Mouse (Mus musculus): ENCODE data around the gene Gm11639.

The Gm11639 gene

DNA sequence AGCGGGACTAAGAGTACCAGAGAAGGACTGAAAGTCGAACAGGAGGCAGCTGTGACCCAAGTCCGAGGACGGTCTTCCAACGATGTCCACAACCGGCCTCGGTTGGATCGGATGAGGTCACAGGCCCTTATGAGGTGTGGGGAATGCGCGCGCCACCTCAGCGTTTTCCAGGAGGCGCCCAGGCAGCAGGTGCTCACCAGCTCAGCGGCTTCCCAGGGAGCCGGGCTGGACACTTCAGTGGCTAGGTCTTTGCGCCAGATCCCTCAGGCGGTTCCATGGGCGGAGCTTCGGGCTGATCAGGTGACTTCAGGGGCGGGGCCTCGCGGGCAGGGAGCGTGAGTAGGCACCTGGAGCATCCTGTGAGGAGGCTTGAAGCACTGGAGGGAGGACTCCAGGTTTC is at the start of gene Gm11639:
Gm11639 (plus strand) TSS at position 160 of the 400 bp plus-strand sequence.
- DNase-seq, result peak; percentile 55 to 65

DNA sequence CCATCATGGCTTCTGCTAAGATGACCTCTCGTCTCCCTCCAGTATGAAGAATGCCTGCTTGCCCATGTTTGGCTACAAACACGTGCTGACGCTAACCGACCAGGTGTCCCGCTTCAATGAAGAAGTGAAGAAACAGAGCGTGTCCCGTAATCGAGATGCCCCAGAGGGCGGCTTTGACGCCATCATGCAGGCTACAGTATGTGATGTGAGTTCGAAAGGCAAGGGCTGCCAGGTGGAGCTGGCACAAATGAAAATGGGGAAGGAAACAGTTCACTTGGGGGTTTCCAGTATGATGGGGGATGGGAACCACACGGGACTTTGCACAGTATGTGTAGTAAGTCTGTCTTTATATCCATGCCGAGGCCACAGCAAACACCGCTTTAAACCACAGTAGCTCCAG is 48.5 kb upstream of the Gm11639 start:
- DNase-seq, result no peak

DNA sequence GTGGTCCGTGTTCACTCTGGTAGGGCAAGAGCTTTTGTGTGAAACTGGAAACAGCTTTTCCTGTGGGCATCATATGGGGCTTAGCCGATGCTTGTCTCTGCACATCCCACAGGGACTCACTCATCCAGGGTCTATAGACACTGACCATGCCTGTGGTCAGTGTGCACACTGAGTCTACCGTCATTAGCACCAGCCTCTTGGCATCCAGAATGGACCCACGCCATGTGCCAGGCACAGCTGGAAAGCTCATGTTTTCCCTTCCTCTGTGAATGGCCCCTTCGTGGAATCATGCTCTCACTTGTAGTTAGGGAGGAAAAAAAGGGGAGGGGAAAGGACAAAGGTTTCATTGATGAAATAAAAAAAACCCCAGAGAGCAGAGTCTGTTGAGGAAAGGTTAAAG is 47.5 kb upstream of the Gm11639 start:
- DNase-seq, result no peak

DNA sequence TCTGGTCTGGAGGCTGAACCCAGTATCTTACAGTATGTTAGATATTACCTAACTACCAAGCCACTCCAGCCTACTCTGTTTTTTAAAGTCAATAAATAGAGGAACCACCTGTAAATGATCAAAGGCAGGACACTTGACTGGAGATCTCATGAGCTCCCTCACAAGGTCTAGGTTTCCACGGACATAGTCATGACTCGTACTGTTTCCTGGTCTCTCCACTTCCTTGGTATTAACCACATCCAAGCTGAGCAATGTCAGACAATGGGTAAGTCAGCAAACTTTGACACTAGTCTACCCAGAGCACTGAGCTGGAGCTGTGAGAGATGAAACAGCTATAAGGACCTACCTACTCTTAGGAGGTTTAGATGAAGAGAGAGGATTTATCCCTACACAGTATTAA is 46.6 kb upstream of the Gm11639 start:
- no peak for DNase-seq

DNA sequence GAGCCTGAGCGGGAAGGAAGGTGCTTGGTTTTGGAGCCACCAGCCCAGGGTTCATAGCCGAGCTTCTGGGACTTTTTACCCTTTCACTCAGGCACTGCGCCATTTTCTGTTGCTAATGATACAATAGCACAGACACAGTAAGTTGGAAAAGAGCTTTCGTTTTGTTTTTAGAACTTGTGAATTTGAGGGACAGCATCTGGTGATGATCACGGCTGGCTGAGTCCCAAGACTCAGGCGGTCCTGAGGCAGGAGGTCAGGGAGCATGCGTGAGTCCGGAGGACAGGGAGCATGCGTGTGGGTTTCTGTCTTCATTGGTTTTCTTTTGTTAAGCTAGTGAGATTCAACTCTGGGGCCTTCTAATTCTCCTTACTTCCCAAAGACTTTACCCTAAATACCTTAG is 45.9 kb upstream of the Gm11639 start:
- DNase-seq, result no peak

DNA sequence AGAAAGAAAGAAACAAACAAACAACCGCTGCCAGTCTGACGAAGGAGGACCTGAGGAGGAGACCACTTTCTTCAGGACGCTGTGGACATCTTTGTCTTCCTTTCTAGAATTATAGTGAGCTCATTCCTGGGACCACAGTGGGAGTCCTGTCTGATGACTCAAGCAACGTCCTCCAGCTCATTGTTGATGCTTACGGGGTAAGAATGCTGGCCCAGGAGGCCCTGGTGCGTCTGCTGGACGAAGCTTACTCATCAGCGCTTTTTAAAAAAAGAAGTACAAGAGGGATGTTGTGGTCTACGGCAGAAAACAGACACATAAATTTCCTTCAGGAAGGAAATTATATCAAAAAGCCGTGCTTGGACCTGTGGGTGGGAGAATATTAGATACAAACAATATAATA is 44.6 kb upstream of the Gm11639 start:
- no peak for DNase-seq

DNA sequence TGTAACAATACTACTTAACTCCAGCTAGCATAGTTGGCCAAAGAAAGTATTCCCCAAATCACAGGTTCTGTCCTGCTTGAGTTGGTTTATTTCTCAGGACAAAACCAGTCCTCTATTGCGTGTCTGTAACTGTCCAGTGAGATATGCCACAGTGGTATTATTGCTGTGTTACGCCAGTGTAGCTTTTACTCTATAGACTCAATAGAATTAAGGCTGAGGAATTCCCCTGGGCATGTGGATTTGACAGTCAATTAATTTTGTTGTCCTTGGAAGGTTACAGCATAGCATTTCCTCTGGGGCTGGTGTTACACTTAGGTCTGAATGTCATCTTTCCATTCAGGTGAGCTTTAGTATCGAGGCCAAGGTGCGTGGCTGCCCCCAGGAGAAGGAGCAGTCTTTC is 42.3 kb upstream of the Gm11639 start:
- no peak for DNase-seq

DNA sequence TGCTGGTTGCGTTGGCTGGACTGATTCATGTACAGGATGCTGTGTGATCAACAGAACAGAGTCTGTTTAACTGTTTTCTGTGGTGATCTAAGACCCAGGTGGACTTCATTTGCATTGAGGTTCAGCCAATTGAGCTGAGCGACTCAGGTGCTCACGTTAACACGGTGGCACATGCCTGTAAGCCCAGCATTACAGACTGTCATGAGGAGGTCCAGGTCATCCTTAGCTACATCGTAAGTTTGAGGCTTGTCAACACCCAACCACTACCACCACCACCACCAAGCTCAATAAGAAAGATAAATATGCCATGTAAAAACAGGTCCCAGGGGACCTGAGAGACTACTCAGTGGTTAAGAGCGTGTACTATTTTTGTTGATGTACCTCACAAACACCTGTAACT is 40.1 kb upstream of the Gm11639 start:
- no peak for DNase-seq

DNA sequence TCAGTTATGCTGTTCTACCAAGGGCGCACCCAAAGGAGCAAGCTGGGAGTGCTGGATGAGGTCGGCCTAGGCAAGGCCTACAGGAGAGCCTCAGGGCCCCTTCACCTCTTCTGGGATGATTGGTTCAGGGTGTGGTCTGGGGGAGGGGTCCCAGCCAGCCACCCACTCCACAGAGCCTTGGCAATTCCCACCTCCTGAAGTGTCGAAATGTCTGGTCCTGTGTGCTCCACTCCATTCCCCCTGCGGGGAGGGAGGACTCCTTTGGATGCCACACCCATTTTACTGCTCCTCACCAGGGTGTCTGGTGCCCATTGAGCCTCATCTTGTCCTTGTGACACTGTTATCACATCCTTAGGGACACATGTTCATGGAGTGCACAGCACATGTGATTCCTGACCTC is 39.3 kb upstream of the Gm11639 start:
- no peak for DNase-seq

DNA sequence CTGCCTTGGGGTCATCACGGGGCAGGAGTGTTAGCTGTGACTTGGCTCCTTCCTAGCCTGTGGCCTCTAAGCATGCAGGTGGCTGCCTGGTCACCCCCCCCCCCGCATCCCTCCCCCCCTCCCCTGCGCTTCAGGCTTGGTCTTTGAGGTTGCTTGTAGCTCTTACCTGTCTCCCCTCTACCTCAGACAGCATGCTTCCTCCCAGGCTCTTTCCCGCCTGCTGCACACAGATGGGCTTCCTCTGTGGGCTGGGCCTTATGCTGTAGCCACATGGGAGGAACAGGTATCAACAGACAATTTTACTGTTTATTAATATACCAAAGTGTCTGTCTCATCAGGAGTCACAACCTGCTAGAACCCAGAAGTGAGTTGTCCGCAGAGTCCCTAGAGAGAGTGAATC is 38.9 kb upstream of the Gm11639 start:
- no peak for DNase-seq

DNA sequence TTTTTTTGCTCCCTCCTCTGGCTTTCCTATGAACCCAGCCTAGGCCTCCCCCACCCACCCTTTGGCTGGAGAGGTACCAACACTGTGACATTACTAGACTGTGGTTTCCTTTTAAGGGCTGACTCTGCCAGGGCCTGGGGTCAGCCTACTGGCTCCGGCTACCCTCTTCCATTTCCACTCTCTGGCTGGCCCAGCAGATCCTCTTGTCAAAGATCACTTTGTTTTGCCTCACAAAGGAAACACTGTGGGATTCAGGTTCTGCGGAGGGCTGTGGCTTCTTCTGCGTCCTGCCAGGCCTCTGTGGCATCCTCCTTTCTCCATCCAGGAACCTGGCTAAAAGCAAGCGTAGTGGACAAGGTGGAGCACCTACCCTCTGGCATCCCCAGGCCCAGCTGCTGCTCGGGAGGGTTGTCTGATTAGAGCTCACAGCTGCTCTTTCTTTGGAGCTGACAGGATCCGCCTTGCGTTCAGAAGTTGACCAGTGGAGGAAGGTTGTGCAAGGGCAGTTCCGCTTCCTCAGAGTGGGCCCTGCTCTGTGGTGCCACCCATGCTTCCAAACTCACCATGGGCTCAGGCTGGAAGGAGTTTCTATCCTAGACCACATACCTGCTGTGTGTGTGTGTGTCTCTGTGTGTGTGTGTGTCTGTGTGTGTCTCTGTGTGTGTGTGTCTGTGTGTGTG is 38.2 kb upstream of the Gm11639 start:
- DNase-seq, result no peak

DNA sequence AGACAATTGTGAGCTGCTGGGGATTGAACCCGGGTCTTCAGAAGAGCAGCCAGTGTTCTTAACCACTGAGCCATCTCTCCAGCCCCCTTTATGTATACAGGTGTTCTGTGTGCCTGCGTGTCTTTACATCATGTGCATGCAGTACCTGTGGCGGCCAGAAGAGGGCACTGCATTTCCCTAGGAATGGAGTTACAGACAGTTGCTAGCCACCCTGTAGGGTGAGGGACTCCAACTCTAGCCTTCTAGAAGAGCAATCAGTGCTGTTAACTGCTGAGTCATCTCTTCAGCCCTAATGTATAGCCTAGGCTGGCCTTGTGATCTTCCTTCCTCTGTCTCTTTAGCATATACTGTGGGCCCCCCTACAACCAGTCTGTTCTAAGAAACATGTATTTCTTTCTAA is 36.9 kb upstream of the Gm11639 start:
- DNase-seq, result peak; percentile 37 to 51

DNA sequence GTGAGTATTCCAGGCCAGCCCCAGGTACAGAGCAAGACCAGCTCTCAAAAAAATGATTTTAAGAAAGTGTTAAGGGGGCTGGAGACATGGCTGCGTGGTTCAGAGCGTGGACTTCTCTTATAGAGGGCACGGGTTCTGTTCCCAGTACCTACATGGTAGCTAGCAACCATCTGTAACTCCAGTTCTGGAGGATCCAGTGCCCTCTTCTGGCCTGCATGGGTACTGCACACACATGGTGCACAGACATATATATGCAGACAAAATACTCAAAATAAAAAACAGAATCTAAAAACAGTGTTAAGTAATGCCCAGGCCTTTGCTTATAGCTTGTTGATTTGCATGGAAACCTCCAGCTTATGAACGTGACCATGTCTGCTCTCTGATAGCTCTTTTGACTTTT is 24.9 kb upstream of the Gm11639 start:
- DNase-seq, result no peak

DNA sequence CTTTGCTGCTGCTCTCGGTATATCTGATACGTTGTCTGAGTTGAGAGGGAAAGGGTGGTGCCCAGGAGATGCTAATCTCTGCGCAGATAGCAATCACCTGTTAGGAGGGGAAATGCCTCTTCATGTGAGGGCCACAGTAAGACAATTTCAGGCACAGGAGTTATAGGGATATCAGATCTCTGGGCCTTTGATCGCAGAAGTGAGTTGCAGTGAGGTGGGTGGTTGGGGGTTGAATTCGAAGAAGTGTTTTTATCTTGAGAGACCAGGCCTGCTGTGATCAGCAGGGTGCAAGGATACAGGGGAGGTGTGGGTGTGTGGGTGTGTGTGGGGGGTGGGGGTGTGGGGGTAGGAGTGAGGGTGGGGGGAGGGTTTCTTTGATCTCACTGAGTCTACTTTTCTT is 24.4 kb upstream of the Gm11639 start:
- DNase-seq, result no peak

DNA sequence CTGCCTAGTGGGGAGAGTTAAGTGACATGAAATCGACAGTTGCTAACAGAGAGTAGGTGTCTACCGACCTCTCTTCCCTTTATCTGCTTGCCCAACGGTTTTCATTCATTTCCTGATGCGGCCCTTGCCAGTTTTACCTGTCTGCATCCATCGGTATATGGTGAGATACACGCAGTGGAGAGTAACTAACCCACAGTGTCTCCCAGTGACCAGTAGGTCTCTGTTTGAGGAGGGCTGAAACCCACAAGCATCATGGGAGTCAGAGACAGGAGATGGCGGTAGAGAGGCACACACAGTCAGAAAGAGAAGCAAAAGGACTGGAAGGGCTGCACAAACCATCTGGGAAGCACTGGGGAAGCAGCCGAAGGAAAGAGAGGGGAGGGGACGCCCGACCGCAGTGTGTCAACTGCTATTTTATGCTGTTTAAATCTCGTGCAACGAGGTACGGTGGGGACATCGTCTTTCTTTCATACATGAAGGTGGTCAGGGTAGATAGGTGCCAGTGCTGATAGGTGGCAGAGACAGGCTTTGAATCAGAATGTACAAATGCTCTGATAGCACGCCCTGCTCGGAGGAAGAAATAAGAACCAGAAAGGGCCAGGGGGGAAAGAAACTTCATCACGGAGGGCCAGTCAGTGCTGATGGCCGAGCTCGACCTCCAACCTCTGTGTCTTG is 23.8 kb upstream of the Gm11639 start:
- DNase-seq, result no peak

DNA sequence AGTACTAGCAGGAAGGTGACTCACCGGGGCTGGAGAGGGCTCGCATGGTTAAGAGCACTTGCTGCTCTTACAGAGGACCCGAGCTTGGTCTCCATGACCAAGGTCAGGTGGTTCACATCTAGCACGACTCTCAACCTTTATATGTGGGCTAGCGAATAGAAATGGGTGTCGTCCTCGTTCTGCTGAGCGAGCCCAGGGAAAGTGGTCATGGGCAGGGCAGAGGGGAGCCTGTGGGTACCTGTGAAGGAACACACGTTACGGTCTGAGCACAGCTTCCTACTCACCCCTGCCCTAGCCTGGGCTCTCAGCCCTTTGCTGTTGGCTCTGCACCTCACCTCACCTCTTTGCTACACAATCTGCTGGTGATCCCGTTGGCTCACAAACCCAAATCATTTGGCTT is 22.9 kb upstream of the Gm11639 start:
- DNase-seq, result no peak

DNA sequence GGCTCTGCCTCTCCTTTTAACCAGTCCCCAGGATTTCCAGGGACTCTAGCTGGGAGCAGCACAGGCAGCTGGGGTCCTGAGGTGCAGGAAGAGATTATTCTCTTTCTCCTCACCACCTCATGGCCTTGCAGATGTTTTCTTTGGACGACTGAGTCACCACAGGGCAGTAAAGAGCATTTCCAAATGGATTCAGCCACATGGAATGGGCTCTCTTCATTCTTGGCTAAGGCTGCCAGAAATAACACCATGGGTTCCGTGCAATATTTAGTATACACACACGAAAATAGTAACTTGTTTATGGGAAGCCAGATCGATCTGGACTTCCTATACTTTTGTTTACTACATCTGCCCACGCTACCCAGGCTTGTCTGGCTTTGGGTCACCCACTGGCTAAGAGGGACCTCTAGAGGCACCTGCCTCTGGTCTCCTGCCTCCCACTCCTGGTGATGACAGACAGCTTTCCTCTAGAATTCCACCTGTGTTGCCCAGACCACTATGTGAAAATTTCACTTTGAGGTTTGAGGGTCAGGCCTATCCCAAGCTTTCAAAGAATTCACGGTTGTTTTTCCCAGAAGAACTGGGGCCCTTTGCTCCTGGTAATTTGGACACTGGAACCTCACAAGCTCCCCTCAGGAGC is 22.1 kb upstream of the Gm11639 start:
- no peak for DNase-seq

DNA sequence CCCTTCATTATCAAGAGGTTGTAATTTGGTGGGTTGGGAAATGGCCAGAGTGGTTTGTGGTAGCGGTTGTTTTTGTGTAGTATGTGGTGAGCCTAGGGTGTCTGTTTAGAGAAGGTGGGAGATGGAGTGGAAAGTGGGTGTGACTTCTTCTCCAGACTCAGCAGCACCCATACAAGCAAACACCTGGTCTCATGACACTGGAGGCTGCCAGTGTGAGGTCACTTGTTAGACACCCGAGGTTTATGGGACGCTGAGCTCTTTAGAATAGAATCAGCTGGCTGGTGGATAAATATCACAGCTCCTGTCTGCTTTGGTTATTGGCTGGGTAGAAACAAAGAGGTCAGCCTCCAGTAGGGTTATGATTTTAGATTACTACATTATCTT is 21.6 kb upstream of the Gm11639 start:
- DNase-seq, result no peak

DNA sequence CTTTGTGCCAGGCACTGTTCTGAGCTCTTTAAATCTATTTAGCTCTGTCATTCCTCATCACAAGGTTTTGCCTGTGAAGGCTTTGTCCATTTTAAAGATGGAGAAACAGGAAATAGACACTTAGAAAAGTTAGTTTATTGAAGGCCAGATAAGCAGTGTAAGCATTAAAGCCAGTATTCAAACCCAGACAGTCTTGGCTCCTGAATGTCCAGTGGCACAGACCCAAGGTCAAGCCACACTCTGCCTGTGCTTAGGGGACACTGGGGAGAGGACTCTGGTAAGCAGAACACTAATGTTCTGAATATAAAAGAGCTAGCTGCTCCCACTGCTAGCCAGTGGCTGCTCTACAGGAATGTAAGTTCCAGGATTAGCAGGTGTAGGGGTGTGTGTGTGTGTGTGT is 21.1 kb upstream of the Gm11639 start:
- no peak for DNase-seq

DNA sequence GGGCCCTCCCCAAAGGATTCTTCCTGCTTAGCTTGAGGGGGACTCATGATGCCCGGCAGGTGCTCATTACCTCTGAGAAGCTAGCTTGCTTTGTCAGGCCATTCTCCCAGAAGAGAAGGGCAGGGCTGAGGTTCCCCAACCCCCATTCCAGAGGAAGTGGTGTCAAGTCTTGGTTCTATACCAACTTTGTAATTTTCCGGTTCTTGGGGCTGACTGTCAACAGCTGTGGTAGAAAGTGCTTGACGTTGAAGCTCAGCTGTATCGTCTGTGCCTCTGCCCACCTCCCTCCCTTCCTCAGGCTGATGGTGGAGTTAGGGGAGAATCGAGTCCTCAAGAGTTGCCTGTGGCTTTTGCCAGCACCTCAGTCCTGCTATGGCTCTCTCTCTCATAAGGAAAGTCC is 18.1 kb upstream of the Gm11639 start:
- no peak for DNase-seq

DNA sequence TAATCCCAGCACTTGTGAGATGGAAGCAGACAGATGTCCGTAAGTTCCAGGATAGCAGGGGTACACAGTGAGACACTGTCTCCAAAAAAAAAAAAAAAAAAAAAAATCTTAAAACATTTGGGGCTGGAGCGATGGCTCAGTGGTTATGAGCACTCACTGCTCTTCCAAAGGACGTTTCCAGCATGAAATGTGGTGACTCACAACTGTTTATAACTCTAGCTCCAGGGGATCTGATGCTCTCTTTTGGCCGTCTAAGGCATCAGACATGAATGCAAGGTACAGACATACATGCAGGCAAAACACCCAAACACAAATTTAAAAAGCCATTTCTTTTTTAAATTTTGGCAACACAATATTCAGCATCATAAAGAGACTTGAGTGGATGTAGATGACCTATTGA is 12.1 kb upstream of the Gm11639 start:
- no peak for DNase-seq

DNA sequence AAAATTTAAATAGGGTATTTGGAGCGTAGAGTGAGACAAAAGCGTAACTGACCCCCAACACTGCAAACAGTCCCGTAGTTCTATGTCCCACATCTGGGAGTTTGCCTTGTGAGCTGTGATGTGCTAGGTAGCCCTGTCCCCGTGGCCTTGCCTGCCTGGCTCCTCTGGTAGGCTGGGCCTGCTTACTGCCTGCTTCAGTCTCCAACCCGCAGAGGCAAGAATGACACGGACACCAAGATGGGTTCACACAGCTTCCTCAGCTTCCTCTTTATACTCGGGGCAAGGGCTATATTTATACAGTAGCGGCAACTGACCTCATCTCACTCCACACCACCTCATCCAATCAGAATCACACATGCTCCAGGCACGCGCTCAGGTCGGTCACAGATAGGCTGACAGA is 10.7 kb upstream of the Gm11639 start:
- DNase-seq, result no peak

DNA sequence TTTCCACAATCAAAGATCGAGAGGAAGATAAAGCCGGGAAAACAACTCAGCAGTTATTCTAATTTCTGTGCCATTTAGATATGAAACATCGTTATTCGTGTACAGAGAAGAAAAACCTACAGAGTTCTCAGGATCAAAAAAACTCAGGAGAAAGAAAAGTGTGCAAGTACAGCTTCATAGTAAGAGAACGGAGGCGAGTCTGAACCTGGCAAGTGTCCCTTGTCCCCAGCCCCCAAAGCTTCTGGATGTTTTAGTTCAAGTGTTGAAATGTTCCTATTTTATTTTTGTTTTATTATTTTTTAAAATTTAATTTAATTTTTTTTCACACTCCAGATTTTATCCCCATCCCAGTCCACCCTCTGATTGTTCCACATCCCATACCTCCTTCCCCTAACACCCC is 7.7 kb downstream of the Gm11639 start:
- DNase-seq, result no peak

DNA sequence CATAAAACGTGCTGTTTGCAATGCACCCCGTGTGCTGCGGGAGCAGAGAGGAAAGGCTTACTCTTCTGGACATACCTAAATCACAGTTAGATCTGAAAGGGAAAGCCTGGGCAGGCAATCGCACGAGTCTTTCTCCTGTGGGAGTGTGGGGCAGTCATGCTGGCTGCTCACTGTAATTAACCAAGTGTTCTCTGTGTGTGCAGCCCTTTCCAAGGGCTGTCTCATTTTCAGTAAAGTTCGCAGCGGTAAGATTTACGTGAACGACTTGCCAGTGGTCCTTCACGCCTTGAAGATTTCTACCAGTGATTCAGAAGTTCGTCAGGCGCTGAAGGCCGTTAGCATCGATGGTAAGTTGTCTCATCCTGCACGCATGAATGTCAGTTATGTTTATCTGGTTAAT is 18.6 kb downstream of the Gm11639 start:
- DNase-seq, result no peak

DNA sequence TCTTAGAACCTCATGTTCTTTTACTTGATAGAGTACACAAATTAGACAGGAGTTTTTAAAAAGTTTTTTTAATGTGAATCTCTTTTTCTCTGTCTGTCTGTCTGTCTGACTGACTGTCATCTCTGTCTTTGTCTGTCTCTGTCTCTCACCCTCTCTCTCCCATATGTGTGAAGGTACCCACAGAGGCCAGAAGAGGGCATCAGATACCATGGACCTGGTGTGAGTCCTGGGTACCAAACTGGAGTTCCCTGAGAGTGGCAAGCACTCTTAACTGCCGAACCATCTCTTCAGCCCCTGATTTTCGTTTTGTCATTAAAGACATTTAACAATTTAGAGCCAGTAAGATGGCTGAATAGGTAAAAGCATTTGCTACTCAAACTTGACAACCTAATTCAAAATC is 21.6 kb downstream of the Gm11639 start:
- DNase-seq, result no peak

All from lung, postnatal 4 days (tissue).